Mouse (Mus musculus) adrenal gland, postnatal 10 days (tissue): ENCODE data around the gene Sgcd. TPM values are rescaled to one million over a fixed set of nuclear protein-coding genes. Genes with fewer than 3 reads are reported as not detected.

ENCODE experiments used
- DNase-seq: peaks from one replicate; pipeline ENCODE4 v3.0.0; 2021; ENCODE audit warnings: mixed read lengths
- total RNA-seq, 2 experiments: library from RNA; stranded (reverse); gene quantifications; 2 replicates each; pipeline ENCODE4 v1.2.3; 2021

Gene Sgcd
- total RNA-seq, 2 experiments from 2014 or later: 14.8 to 17.3 TPM

DNA sequence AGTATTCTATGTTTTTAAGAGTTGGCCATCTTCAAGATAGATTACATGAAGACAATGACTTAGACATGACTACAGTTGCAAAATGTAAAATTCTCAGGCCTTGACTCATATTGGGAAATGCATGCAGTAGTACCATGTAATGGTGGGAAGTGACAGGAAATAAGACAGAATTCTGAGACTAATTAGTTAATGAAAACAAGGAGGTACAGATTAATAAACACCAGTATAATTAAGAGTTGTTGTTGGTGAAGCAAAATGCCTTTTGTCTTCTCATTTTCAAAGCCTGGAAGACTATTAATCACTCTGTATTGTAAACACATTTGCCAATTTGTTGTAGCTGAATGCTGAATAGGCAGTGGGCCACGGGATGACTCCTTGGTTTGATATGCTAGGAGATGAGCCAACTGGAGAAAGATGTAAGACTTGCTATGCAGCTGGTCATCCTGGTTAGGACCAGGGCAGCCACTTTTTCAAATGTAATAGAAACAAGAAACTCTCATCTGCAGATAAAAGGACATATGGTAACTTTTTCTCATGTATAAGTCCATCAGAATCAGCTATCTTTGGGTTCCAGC lies 983.4 kb downstream of the Sgcd start:
- no peak for DNase-seq

DNA sequence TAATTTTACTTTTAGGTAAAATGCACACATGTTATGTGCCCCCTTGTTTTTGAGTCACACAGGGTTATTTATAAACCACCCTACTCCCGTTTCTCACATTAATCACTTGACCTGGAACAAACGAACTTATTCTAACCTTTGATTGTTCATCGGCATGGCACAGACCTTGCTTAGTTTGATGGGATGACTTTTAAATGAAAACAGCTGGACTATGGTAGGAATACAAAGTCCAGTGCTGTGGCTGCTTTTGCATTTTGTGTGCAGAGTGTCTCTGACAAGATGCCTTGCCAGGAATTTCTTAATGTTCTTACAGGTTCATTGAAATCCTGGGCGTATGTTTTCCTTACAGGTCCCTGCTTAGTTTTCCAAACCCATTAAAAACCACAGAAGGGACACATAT lies 1049.5 kb downstream of the Sgcd start:
- no peak for DNase-seq

DNA sequence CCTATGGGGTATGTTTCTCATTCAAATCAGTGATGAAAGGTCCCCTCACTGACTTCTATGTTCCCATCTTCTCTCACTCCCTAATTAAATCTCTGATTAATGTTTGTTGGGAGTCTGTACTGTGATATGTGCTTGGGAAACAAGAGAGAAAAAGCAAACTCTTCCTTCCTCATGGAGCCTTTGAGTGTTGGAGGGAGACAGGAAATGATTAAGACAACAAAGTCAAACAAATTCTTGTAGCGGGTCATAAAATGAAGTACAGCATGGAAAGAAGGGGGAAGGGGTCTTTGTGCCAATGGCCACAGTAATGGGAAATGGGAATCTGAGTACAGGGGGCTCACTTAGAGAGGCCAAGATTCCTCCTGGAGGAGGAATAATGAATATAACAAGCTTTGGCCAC lies 1063.8 kb downstream of the Sgcd start:
- no peak for DNase-seq

GRCm38 (mm10) chr11:46920244-46920643 lies 1068.5 kb downstream of the Sgcd start:
- DNase-seq: no peak

DNA sequence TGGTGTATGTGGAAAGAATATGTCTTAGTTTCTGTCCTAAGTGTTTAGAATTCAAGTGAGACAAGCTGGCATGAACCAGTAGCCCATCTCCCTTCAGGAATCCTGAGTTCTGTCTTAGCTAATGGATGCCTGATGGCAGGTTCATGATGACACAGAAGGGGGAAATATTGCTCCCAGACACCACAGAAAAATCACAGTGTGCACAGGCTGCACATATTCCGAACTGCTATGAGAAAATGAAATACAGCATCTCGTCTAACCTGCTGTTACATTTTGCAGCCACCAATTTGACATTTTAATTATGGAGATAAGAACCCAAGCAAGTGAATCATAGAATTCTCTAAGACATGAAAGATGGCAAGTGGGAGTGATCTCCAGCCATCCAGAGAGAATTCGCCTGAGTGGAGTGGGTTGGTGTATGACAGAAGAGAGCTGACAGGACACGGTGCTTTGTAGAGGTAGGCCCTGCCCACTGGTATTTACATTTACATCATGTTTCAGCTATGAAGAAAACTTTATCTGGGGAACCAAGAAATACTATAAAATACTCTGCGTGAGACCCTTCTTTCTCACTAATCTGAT lies 1076.0 kb downstream of the Sgcd start:
- no peak for DNase-seq

DNA sequence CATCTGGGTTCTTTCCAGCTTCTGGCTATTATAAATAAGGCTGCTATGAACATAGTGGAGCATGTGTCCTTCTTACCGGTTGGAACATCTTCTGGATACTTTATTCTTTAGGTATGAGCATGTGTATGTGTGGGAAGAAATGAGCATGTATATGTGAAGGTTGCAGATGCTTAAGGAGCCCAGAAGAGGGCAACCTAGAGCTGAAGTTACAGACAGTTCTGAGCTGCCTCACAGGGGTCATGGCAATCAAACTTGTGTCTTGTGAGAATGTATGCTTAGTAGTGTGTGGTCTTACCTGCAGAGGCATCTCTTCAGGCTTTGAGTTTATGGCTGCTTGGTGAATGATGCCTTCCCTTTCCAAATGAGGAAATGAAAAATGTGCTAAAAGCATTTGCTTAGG lies 1084.5 kb downstream of the Sgcd start:
- no peak for DNase-seq

- DNase-seq: no peak
Measured at GRCm38 (mm10) chr11:46889093-46889492, 1099.7 kb downstream of the Sgcd start.

- no peak for DNase-seq
Measured at GRCm38 (mm10) chr11:46882456-46882855, 1106.3 kb downstream of the Sgcd start.

DNA sequence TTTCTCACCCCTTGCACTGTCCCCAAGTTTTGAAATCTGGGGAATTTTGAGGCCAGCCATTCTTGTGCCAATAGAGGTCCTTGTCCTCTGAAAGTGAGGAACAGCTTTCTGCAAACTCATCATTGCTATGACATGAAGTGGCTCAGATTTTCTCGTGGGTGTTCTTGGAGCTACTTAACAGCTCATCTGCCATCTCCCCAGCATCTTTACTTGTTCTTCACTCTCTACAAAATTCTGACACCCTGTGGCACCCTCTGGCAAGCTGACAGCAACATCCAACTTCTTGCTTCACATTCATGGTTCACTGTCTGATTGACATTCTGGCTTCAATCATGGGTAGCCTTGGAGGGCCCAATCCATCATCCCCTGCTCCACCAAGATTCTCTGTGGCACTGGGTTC lies 1113.0 kb downstream of the Sgcd start:
- no peak for DNase-seq

DNA sequence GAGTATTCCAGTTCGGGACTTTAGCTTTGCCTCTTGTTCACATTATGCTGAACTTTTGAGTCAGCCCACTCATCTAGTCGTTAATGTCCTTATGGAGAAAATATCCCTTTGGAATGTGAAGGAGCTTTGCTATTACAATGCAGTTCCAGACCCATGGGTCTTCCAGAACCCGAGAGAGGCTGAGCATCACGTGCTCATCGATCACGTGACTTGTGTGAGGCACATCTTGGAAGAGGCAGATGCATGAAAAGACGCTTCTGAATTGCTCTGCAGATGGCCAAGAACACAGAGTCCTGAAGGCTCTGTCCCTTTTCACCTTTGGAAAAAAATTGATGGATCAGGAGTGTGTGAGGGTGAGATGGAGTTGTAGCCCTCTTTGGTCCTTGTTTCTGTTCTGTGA lies 1120.2 kb downstream of the Sgcd start:
- DNase-seq: no peak

- peak; percentile 14 for DNase-seq
Measured at GRCm38 (mm10) chr11:46864809-46865208, 1124.0 kb downstream of the Sgcd start.

DNA sequence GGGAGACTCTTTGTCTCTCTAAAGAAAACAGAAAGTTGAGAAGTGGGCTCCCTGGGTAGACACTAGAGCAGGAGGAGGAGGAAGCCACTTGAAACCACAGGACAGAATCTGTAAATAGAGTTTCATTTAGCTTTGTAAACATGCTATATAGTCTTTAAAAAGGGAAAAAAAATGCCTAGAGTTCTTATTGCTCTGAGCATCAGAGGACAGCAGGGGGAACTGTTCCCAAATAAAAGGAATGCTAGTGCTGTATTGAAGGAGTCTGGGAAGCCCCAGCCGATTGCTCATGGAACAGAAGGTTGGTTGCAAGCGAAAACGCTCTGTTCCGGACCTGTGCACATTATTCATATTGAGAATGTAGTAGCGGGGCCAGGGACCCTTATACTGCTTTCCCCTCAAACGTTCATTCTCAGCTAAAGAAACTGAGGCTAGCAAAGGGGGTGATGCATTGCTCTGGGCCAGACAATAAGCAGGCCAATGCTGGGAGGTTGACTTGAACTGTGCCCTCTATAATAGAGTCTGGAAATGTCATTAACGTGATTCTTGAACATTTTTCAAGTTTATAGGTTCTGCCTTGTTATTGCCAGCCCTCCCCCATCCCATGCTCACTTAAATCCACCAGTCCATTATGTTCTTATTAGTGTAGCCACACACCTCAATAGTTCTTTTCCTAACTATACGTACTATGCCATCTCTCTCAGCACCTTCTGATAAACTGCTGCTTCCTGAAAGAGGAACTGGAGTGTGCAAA lies 1140.4 kb downstream of the Sgcd start:
- DNase-seq: peak; percentile 5

DNA sequence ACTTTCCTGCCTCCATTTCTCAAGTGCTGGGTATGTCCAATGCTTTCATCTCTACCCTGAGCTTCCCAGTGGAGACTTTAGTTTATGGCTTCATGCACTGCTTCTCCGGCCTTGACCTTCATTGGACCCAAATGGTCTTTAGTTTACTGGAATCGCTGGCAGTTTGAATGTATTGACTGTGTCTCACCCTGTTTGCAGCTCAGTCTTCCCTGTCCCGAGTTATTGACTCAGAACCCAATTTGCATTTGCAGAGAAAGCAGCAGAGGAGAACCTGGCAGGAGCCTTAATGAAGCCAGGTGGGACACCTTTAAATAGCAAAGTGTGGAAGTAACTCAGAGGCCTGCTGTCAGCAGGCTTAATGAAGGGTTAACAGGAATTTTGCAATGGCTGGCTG lies 1140.9 kb downstream of the Sgcd start:
- DNase-seq: no peak

DNA sequence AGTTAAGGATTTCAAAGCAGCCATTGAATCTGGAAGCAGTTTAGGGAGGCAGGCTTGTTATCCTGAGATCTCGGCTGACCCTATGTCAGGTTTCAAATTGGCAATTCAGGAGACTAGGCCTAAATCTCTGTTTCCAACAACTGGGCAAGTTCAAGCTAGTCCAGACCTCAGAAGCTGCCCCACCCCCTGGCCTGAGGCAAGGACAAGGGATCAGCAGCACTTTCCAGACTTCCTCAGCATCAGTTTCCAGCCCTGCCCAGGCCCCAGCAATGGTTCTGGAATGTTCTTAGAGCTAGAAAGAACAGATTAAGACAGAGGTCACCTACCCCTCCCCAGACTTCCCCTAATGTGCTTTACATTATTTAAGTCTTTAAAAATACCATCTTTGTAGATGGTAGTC lies 1142.1 kb downstream of the Sgcd start:
- DNase-seq: no peak
